ENCODE assay signal across 9 mouse cellular contexts in the genomic region with DNA sequence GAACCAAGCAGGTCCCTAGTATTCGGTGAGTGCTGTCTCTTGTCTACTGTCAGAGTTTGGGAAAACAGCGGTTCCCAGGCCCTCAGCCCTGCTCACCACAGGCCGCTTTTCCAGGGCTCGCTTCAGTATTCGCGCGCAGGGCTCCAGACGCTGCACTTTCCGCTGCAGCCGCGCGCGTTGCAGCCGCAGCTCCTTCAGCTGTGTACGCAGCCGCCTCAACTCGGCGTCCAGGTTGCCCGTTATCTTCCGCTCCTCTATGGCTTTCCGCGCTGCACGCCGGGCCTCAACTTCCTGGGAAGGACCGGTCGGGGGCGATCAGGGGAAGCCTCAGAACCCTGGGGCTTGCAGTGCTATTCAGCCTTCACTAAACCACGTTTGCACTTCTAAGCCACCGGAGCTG. TPM values are rescaled to one million over a fixed set of nuclear protein-coding genes. Genes with fewer than 3 reads are reported as not detected.
A peak's percentile ranks its signal among the peaks of the same experiment; 100 is the strongest.
DNase-seq lines count a peak whose midpoint lies in the region; ATAC-seq and TF ChIP-seq lines count a peak whose summit lies in the region.
"Had no signal": no experiment of that assay in that cellular context is flagged by ENCODE, and none has a peak within 500 bp of the region (broad histone marks: within the 10 kb centered on the region; RNA-seq: fewer than 3 reads in every experiment).

No protein-coding gene starts in this region.

- H3K27ac ChIP-seq in testis, adult 2 months (ENCODE audit: control insufficient read depth, insufficient read depth, low read depth, low read length): no peak overlapping the region
- H3K27ac ChIP-seq in limb, embryonic 14.5 days (replicated peaks; ENCODE audit: low read depth, low read length): no peak overlapping the region

- peak overlapping the region; percentile 41; the same call in 1 of the 2 replicates for H3K9ac ChIP-seq in limb, embryonic 14.5 days (ENCODE audit: low read depth, low read length, severe bottlenecking)

- H3K4me2 ChIP-seq in limb, embryonic 14.5 days (replicated peaks; ENCODE audit: low read depth, low read length, severe bottlenecking): peak overlapping the region; percentile 37

- H3K27me3 ChIP-seq in testis, adult 2 months (ENCODE audit: control insufficient read depth, insufficient read depth, low read length): no peaks in the 10 kb centered on the region
- H3K27me3 ChIP-seq in limb, embryonic 14.5 days (ENCODE audit: control insufficient read depth, insufficient read depth, low read length): peaks cover 9% of the 10 kb centered on the region; the same call in 1 of the 2 replicates

- peaks cover 6% of the 10 kb centered on the region; the same call in 1 of the 2 replicates for H3K9me3 ChIP-seq in limb, embryonic 14.5 days (ENCODE audit: control insufficient read depth, low read length)

- no peak for ATAC-seq in limb, embryonic 14.5 days (ENCODE audit: low FRiP score, low read depth)

- H3K4me1 ChIP-seq in testis, adult 2 months (ENCODE audit: control insufficient read depth, insufficient read depth, low read length): peaks cover 32% of the 10 kb centered on the region
- no peaks in the 10 kb centered on the region for H3K4me1 ChIP-seq in limb, embryonic 14.5 days (ENCODE audit: control insufficient read depth, insufficient read depth, low read length)

- TF ChIP-seq CTCF in testis, adult 2 months (IDR thresholded peaks at IDR 0.05; ENCODE audit: control insufficient read depth, insufficient read depth, insufficient replicate concordance, low read depth, low read length): no peak

- TF ChIP-seq POLR2A in testis, adult 2 months (IDR thresholded peaks at IDR 0.05; ENCODE audit: control insufficient read depth, low read depth, low read length): no peak
- no peak for TF ChIP-seq POLR2A in limb, embryonic 14.5 days (IDR thresholded peaks at IDR 0.05; ENCODE audit: borderline replicate concordance, extremely low read depth, insufficient read depth, insufficient read length)

- H3K36me3 ChIP-seq in testis, adult 2 months (ENCODE audit: control insufficient read depth, insufficient read depth, low read length): no peaks in the 10 kb centered on the region
- peaks cover 17% of the 10 kb centered on the region for H3K36me3 ChIP-seq in limb, embryonic 14.5 days (ENCODE audit: control insufficient read depth, insufficient read depth, low read length)

- WGBS in limb, embryonic 14.5 days: 7% methylated on average over 29 of the region's 29 CpGs

- peak overlapping the region; percentile 87 for H3K4me3 ChIP-seq in testis, adult 2 months (ENCODE audit: control insufficient read depth, low read depth, low read length)
- 0 out of 2 replicates have a peak overlapping the region, but pooled peaks have one; percentile 8 for H3K4me3 ChIP-seq in limb, embryonic 14.5 days (replicated peaks; ENCODE audit: low read length)

- DNase-seq in embryo, embryonic 10 days (ENCODE audit: low spot score): peak; percentile 45
- no peak for DNase-seq in embryo, embryonic 9.5 days (ENCODE audit: extremely low spot score)
- no peak for DNase-seq in testis, postnatal 14 days (ENCODE audit: low spot score)
- DNase-seq in limb, embryonic 14.5 days (ENCODE audit: low spot score): no peak
- DNase-seq in thymus, postnatal 4 days: peak; percentile 69
- DNase-seq in gastrocnemius, postnatal 10 days: no peak
- no peak for DNase-seq in cerebellum, postnatal 4 days (ENCODE audit: low spot score in 2 of 2)

RNA-seq across cellular contexts. Expression of gene Cfap73, which starts 2.9 kb away (rescaled TPM):
- 6.4 and 7.8 TPM in 2 replicates for polyA plus RNA-seq in testis, adult 2 months (2012; rRNA removed)
- not detected in 2 replicates for polyA plus RNA-seq in limb, embryonic 14.5 days (2012; rRNA removed)
- not detected in 2 replicates for polyA plus RNA-seq in limb, embryonic 14.5 days (2014; fragmentation: Nextera tagmentation; extraction: Ambion mirVana)
- not detected for total RNA-seq in gastrocnemius, postnatal 10 days (2021)
- total RNA-seq: hematopoietic stem cell, adult 5-6 weeks had no signal

RNA-seq across cellular contexts. Expression of gene Rasal1, which starts 17.5 kb away (rescaled TPM):
- polyA plus RNA-seq in testis, adult 2 months (2012; rRNA removed): 20.0 and 20.9 TPM in 2 replicates
- 0.19 and 0.32 TPM in 2 replicates for polyA plus RNA-seq in limb, embryonic 14.5 days (2012; rRNA removed)
- polyA plus RNA-seq in limb, embryonic 14.5 days (2014; fragmentation: Nextera tagmentation; extraction: Ambion mirVana): 0.17 and 1.0 TPM in 2 replicates
- under 1 TPM in 1 of 2 experiments, not detected in 1; 0.23 TPM for total RNA-seq in gastrocnemius, postnatal 10 days (2021)

RNA-seq across cellular contexts. Expression of gene Ddx54, which starts 18.6 kb away (rescaled TPM):
- polyA plus RNA-seq in testis, adult 2 months (2012; rRNA removed): 14.9 and 16.6 TPM in 2 replicates
- 36.1 and 42.1 TPM in 2 replicates for polyA plus RNA-seq in limb, embryonic 14.5 days (2012; rRNA removed)
- 34.1 and 35.1 TPM in 2 replicates for polyA plus RNA-seq in limb, embryonic 14.5 days (2014; fragmentation: Nextera tagmentation; extraction: Ambion mirVana)
- 10 to 100 TPM; 22.4 to 23.9 TPM for total RNA-seq in gastrocnemius, postnatal 10 days (2021)

RNA-seq across cellular contexts. Expression of gene Rita1, which starts 18.7 kb away (rescaled TPM):
- polyA plus RNA-seq in testis, adult 2 months (2012; rRNA removed): 9.0 and 13.2 TPM in 2 replicates
- polyA plus RNA-seq in limb, embryonic 14.5 days (2012; rRNA removed): 25.4 TPM in 2 replicates
- polyA plus RNA-seq in limb, embryonic 14.5 days (2014; fragmentation: Nextera tagmentation; extraction: Ambion mirVana): 10.2 and 11.6 TPM in 2 replicates
- 1 to 10 TPM; 4.7 to 6.2 TPM for total RNA-seq in gastrocnemius, postnatal 10 days (2021)

RNA-seq across cellular contexts. Expression of gene Iqcd, which starts 42.3 kb away (rescaled TPM):
- 77.3 and 85.9 TPM in 2 replicates for polyA plus RNA-seq in testis, adult 2 months (2012; rRNA removed)
- polyA plus RNA-seq in limb, embryonic 14.5 days (2012; rRNA removed): 0.90 and 1.4 TPM in 2 replicates
- 0.12 and 0.43 TPM in 2 replicates for polyA plus RNA-seq in limb, embryonic 14.5 days (2014; fragmentation: Nextera tagmentation; extraction: Ambion mirVana)
- total RNA-seq in gastrocnemius, postnatal 10 days (2021): under 1 TPM; 0.40 to 0.50 TPM
- total RNA-seq: hematopoietic stem cell, adult 5-6 weeks had no signal

Comparison
In these comparisons a context has a peak if more than half of its experiments do, and no peak if none do; other contexts are left out.
1. DNase-seq: peak in embryo, embryonic 10 days (single experiment) and thymus, postnatal 4 days (single experiment); none in embryo, embryonic 9.5 days (single experiment), testis, postnatal 14 days (single experiment), limb, embryonic 14.5 days (single experiment), gastrocnemius, postnatal 10 days (single experiment) and cerebellum, postnatal 4 days (0 of 2).
2. RNA of gene Rasal1, which starts 17.5 kb away (polyA plus RNA-seq): 20.0 to 20.9 TPM in testis, adult 2 months; 0.17 to 1.0 TPM in limb, embryonic 14.5 days; every median in the first group is over 10 times any median in the second.